Mouse (Mus musculus) heart, adult 9 months (tissue): ENCODE results near the gene Tbx10.

Experiments
- DNase-seq, 2 experiments: peaks; one replicate each; pipeline ENCODE4 v3.0.0; 2022; ENCODE audit warnings: low spot score in 2 of 2

Gene Tbx10

DNA sequence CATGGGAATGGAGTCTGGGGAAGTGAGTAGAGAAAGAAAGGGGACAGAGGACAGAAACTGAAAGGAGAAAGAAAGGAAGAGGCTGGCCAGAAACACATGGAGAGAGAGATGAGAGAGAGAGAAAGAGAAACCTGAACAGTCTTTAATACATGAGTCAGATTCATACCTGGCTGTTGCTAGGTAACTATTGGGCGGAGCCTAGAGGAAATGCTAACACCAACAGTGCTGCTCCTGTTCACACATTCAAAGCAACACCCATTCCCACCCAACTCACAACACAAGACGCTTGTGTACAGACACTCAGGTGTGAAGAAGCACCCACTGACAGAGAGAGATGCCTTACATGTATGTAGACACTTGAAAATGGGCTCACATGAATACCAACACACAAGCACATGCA, 16.7 kb upstream of the Tbx10 start:
- no peak for DNase-seq

DNA sequence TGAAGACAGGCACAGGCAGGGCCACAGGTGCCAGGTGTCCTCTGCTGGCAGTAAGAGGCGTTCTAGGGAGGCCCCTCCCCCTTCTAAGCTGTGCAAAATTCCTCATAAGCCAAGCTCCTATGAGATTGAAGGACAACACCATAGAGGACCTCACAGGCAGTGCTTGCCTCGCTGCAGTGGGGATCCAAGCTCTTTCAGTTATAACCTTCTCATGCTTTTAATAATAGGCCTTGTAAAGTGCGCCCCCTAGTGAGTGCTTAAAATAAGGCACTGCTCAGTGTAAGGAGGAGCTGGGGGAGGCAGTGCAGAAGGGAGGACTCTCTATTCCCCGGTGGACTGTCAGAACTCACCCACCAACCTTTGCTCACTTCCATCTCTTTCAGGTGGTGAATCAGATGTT, 12.2 kb upstream of the Tbx10 start:
- DNase-seq = peak; percentile 66 to 85

DNA sequence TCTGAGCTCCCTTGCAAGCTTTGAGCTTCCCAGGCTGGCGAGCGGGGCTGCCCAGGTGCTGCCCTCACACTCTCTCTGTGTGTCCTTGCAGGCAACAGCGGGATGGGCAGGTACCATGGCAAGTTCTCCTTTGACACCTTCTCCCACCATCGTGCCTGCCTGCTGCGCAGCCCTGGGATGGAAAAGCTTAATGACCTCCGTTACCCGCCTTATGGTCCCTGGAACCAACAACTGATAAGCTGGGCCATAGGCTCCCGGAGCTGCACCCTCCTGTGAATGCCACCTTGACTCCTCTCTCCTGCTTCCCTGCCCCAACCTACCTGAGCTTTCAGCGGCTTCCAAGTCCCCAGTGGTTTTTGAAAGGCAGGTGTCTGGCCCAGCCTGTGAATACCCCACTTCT, 11.6 kb upstream of the Tbx10 start:
- no peak for DNase-seq

DNA sequence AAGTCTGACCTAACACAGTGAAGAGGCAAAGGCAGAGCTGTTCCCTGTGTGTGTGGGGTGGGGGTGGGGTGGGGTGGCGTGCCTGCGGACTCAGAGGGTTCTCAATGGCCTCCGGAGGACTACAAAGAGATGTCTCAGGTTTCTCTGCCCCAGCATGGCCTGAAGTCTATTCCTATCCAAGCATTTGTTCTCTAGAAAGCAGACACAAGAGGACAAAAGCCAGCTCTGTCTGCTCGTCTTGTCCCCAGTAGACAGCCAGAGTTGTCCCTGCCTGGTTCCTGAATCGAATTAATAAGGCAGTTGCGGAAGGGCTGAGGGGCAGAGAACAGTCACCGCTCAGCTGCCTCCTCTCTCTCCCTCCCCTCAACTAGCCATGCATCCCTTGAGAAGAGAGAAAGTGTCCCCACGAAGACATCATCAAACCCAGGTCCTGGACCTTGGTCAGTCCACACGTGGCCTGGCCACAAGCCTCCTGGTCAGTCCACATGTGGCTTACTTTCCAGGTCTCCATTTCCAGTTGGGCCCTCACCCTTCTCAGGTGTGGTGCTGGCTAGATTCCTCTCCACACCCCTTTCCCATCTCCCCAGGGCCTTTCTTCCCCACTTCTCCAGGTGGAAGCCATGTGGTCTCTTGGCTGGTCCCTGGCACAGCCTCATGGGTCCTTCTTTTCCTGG, 8.9 kb upstream of the Tbx10 start:
- no peak for DNase-seq

DNA sequence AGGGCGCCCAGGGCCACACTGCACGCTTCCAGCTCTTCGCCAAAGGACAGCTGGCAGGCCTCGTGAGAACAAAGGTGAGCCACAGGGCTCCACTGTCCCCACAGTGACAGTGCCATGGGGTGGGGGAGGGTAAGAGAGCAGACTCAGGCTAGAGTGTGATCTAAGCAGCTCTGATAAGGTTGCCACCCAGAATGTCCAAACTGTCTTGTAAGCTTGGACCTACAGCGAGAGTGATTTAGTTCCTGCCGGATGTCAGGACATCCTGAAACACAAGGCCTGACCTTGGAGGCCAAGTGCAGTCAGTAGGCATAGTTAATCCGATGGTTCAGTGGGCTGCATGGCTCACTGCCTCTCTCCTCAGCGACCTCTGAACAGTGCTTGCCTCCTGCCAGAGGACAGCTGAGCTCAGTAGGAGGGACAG, 7.3 kb upstream of the Tbx10 start:
- DNase-seq = peak; percentile 63 to 75

DNA sequence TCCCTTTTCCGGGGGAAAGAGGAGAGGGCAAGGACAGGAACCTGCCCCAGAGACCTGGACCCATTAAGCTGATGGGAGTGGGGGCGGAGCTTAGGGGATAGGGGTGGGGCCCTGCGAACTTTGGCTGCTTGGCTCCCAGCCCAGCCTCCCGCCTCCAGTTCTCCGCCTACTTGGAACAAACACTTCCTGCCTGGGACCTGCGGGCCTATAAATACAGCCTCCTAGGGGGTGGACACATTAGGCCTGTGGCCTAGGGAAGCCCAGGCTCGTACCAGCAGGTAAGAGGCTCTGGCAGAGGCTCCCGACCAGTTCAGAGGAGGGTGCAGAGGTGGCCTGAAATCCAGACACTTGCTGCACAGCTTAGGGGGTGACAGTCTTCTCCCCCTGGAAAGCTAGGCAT, 6.2 kb upstream of the Tbx10 start, which contains the start of gene Acy3:
TSS of gene Acy3 (plus strand) at position 237 of the 400 bp plus-strand sequence.
- peak; percentile 90 to 92 for DNase-seq

DNA sequence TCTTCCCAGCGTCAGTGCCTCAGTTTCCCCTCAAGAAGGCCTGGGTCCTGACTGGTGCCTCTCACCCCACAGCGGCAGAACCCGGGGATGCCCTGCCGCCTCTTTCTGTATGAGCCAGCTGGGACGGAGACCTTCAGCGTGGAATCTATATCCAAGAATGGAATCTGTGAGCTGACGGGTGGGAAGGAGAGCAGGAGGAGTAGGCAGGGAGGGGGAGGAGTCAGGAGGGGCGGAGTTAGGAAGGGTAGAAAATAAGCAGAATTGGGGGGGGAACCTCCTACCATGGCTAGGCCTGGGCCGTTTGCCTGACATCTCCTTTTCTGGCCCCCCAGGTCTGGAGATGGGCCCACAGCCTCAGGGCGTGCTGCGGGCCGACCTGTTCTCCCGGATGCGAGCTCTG, 4.5 kb upstream of the Tbx10 start:
- DNase-seq = no peak

DNA sequence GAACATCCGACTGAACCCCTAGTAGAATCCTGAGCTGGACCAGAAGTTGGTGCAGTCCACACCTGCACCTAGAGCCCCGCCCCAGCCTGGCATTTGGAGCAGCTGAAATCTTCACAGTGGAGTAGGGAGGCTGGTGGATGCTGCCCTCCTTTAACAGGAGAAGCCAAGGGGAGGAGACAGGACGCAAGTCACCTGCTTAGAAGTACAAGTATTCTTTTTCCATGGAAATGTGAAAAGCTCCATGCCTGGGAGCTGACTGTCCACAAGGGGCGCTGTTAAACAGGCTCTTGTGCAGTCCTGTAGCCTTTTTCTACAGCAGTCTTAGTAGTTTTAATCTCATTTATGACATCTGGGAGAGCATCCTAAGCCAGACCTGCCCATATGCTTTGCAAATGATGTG, 3.8 kb upstream of the Tbx10 start:
- no peak for DNase-seq

DNA sequence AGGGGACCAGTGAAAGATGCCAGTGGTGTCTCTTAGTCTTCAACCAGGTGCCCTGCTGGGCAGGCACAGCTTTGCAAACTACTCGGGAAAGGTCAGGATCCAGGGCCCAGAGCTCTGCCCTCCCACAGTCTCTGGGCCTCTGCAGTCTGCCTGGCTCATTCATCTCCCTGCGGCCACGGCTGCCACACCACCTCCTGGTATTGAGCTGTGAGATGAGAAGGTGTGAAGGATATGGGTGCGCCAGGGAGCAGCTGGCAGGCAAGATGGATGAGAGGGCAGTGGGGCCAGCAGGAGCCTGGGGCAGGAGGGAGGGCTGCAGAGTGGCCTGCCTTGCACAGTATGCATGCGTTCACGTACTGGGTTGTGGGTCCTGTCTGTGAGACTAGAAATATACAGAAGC, 1.7 kb upstream of the Tbx10 start:
- no peak for DNase-seq

DNA sequence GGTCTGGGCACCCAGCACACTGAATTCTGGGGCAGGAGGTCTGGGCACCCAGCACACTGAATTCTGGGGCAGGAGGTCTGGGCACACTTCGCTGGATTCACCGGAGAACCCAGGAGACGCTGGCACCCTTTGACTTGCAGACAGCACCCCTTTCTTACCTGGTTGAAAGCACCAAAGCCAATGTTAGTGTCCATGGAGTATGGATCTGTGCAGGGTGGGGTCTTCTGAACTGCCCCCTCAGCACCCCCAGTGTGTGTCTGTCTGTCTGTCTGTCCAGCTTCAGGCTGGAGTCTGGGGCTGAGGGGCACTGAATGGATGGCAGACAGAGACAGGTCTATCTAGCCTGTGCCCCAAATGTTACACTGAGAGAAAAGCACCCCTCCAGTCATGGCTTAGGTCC, 990 bp upstream of the Tbx10 start:
- DNase-seq = no peak

DNA sequence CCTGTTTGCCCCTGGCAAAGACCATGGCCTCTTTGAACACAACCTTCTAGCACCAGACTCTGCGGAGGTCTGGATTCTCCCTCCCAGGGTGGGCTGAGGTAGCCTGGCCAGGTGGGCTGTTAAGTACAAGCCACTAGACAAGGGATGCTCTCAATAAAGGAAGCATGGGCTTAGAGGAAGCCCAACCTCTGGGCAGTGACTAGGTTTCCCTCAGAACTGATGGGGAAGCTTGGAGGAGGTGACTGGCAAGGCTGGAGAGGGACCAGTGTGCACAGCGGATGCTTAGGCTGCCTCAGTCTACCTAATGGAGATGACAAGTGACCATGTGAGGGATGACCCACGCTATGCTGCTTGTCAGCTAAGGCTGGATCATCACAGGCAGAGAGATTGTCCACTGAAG, 586 bp upstream of the Tbx10 start:
- no peak for DNase-seq

DNA sequence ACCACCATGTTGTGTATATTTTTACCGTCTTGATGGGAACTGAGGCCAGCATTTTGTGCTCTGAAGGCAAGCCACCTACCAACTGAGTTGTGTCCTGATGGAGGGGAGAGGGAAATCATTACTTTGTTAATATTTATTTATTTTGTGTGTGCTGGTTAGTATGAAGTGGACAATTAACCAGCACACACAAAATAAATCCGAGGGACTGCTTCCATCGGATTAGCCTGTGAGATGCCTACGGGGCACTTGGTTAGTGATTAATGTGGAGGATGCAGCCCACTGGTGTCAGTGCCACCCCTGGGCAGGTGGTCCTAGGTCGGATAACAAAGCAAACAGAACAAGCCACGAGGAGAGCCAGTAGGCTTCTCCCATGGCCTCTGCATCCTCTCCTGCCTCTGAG, 2.4 kb downstream of the Tbx10 start:
- DNase-seq = no peak

DNA sequence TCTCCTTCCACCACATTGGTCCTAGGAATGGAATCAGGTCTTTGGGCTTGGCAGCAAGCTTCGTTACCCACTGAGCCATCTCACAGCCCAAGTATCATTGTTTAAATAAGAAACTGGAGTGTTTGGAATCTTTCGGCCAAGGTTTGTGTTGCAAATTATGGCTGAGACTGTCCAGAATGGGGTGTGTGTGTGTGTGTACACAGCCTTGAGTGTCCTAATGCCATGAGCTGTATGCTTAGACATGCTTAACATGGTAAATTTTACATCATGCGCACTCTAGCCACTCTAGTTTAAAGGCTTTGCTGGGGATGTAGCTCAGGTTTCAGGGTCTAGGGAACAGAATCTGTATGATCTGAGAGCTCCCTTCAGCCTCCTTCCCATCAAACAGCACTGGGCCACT, 3.0 kb downstream of the Tbx10 start:
- no peak for DNase-seq

DNA sequence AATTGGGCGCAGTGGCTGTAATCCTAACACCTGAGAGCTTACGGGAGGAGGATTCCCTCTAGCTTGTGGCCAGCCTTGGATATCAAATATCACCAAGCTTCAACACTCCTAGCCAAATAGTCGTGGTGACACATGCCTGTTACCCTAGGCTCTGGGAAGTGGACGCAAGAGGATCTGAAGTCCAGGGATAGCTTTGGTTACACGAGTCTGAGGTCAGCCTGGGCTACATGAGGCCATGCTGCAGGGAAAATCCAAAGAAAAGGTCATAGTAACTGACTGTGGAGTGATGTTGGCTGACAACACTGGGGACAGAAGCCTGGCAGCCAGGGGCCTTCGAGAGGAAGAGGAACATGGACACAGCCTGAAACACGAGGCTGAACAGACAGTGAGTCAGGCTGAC, 3.6 kb downstream of the Tbx10 start:
- DNase-seq = no peak

DNA sequence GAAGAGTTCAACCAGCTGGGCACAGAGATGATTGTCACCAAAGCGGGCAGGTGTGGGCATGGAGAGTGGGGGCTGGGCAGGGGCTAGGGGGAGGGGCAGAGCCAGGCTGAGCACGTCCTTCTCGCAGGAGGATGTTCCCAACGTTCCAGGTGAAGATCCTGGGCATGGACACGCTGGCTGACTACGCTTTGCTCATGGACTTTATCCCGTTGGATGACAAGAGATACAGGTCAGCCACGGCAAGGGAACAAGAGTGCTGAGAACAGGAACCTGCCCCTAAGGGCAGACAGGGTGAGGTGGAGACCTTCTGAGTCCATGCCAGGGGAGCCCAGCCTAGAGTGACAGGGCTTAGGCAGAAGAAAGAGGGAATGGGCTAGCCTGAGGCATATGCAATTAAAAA, 4.2 kb downstream of the Tbx10 start:
- no peak for DNase-seq

DNA sequence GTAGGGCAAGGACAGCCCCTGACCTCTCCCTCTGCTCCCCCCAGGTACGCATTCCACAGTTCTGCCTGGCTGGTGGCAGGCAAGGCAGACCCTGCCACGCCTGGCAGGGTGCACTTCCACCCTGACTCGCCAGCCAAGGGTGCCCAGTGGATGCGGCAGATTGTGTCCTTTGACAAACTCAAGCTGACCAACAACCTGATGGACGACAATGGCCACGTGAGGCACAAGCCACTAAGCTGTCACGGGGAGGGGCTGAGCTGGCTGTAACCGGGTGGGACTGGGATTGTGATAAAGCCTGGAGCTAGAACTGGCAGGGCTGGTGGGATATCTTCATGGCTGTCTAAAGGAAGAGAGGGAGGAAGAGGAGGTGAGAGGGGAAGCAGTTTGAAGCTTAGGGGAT, 4.7 kb downstream of the Tbx10 start:
- no peak for DNase-seq

DNA sequence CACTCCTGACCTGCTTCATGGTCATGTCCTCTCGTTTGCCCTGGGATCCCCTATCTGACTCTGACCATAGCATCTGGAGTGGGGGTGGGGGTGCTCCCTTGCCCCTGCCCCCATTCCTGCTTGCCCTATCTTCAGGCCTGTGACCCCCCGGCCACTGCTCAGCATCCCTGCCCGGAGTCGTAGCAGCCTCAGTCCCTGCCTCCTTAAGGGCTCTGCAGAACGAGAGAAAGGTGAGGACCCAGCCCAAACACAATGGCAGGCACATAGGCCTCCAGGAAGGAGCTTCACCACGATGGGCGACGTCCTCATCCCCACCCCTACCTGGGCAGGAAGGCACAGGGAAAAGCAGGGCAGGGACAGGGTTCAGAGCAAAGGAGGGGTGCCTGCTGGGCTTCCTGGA, 5.8 kb downstream of the Tbx10 start:
- no peak for DNase-seq

DNA sequence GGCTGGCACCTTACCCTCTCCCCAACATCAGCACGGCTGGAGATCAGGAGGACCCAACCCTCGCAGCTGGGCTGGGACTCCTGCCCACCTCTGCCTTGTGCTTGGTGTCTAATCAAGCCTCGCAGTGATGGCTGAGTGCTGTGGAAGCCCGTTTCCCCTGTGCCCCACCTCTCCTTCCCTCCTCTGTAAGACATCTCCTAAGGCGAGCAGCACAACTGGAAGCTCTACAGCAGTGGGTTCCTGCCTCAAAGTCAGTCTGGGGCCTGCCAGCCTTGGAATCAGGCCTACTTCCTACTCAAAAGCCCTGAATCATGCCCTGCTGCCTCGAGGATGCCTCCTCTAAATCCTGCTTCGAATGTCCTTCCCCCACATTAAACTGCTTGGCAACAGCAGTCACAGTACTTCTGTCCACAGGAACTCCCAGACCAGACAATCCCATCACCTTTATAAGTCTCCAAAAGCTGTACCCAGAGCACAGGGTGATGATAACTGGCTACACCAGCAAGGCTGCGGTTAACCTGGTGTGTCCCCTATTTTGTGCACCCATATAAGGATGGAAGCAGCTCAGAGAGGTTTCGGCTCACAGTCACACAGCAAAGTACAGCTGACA, 6.7 kb downstream of the Tbx10 start:
- DNase-seq = no peak

DNA sequence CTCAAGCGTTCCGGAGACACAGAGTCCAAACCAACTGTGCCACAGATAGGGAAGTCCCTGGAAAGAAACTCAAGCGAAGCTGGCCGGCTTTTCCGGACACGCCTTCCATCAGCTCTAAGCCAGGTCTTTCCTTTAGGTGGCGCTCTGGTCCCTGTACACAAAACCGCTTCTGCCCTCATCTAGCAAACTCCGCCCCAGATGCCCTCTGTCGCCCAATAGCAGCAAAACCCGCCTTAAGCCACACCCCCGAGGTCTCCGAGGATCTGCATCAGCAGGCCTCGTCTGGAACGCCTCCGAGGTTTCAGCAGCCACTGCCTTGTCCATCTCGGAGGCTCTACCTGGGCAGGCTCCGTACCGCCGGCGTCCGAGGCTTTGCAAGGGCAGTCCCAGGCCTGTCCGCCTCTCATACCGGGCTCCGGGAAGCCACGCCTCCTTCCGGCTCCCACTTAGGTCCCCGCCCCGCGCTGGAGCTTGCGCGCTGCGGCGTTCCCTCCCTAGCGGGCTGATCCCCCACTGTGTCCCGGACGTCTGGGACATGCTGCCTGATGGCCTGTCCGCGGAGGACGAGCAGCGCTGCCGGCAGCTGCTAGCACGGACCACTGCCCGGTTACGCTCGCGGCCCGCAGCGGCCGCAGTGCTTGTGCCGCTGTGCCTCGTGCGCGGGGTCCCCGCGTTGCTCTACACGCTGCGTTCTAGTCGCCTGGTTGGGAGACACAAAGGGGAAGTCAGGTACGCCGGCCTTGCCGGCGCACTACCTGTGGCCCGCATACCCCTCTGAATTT, 7.8 kb downstream of the Tbx10 start, which contains the start of the genes Nudt8 and Gm49405:
TSS of gene Nudt8 (plus strand) at position 462 of the 782 bp plus-strand sequence.
TSS of gene Gm49405 (plus strand) at position 508 of the 782 bp plus-strand sequence.
- DNase-seq = peak; percentile 97 to 99

DNA sequence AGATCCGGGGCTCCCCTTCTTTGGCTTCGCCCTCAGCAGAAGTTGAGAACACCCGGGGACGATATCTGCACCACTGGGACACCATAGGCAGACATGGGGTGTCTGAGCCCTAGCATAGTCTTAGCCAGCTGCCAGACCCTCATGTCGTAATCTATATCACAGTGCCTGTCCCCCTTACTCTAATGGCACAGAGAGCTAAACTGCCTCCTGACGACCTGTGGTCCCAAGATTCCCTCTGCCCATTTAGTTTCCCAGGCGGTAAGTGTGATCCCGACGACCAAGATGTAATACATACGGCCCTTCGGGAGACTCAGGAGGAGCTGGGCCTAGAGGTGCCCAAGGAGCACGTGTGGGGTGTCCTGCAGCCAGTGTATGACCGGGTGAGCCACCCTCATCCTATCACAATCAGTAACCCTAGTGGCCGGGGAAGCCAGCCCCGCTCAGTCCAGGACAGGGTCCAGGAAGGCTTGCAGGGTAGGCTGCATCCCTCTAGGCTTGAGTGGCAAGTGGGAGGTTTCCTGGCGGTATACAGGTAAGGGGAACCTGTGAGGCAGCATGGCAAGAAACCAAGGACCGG, 8.5 kb downstream of the Tbx10 start:
- no peak for DNase-seq

DNA sequence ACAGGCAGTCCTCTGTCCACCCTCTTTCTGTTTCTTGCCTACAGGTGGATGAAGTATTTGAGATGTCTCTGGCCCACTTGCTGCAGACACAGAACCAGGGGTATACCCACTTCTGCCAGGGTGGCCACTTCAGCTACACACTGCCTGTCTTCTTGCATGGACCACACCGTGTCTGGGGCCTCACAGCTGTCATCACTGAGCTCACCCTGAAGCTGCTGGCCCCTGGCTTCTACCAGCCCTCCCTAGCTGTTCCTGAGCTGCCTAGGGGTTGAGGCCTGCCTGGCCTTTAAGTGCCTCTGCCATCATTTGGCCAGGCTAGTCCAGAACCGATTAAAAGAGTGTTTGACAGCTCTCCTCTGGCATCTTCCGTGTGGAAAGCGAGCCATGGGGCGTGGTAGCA, 9.2 kb downstream of the Tbx10 start:
- no peak for DNase-seq

DNA sequence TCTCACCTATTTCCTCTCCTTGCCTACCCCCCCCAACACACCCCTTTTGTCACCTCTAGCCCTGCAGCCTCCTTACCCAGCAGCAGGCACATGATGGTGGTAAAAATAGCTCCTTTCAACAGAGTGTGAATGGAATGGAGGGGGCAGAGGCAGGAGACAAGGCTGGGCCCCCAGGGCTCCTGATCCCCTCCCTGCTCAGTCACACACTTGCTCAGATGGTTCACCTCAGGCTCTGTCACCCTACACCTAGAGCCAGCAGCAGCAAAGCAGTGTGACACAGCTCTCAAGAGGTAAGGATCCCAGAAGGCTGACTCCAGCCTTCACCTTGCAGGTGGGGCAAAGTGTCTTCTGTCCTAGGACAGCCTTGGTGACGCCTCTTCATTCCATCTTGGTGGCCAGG, 10.6 kb downstream of the Tbx10 start, which contains the start of gene Doc2g:
TSS of gene Doc2g (plus strand) at position 202 of the 400 bp plus-strand sequence.
- peak; percentile 59 for DNase-seq
